Mouse (Mus musculus) frontal cortex, postnatal 10 days (tissue): ENCODE data around the gene Gas1.

Experiments used
- DNase-seq, 2 experiments: peaks; one replicate each; pipeline ENCODE4 v3.0.0; 2022; ENCODE audit warnings: low spot score in 2 of 2, mixed read lengths in 1 of 2

Gas1 gene

DNA sequence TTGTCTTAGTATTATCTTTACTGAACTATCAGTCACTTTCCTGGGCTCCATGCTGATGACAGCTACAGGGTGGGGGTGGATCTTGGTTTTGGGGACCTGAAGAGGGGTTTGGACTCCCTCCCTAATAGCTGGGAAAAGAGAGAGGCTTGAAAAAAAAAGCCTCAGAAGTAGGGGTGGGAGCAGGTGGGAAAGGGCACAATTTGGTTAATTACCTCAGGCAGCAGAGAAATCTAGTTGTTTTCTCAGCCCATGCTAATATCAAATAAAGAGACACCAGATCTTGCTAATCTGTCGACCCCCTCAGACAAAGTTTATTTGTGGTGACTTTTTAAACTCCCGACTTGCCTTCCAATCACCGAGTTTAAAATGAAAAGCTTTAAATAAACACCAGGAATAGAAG, 4.0 kb downstream of the Gas1 start:
- no peak for DNase-seq

DNA sequence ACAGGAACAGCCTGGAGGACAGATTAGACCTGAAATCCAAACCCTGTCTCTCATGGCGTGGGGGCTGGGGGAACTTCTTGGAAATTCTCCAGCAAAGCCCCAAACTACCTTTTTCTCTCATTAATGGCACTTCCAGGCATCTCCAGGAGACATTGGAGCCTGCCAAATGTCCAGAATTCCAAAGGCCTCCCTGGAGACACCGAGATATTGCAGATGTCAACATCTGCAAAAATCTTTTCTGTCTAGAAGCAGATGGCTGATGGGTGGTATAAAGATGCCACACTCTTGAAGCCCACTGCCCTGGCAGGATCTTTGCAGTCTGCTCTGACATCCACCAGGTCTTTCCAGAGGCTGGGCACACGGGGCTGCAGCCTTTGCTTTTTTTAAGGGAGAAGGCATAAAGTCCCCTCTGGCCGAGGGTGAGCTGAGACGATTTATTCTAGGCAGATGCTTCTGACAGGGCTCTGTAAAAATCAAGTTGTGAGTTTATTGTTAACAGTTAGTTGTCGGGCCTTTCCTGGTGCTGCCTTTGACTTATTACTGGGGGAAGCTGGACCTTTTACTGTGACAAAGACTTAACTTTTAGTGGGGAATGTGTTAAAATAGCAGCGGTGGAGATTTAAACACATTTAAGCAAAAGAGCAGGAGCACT, 4.7 kb downstream of the Gas1 start:
- DNase-seq: no peak

DNA sequence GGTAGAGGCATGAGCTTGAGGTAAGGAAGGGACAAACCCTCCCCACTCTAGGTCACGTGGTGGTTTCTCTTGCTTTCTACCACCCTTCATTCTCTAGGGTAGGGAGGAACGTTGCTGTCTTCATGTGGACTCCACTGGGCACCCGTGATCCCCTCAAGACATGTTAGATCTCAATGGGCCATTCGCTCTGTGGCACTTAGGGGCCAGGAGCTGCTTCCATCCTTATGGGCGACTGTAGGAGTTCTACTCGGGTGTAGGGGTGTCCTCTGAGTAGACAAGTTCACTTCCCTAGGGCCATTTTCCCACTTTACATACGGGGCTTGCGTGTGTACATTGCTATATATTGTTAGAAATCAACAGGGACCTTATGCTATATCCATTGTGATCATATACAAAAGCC, 5.4 kb downstream of the Gas1 start:
- no peak for DNase-seq

DNA sequence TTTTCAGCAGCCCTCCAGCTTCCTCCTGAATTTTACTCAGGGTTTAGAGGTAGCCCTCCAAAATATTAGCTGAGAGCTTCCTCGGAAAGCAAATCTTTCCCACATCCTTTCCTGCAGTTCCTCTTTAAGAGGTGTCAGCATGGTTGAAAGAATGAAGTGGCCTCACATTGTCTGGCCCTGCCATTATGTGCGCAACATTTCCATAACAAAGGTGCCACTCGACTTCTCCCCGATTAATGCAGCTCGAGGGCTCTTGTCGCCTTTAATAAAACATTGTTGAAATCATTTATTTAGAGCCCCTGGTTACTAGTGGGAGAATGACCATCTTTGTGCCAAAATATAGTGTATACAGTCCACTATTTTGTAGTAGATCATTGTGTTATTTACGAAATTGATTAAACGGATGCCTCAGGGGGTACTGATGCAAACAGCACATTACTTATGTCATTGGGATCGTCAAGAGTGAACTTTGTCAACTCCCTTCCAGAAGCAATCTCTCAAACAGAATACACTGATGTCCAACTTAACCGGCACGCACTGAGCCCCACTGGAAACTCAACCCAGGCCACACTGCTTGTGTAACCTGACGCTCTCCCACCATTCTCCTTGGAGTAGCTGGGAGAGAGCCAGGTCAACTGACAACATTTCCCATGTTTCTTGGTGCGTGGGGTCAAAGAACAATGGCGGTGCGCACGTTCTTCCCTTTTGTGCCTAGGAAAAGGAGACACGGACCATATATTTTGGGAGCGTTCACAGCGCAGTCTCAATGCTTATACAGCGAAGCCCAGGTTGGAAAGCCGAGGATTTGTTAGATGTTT, 6.1 kb downstream of the Gas1 start:
- DNase-seq: no peak

DNA sequence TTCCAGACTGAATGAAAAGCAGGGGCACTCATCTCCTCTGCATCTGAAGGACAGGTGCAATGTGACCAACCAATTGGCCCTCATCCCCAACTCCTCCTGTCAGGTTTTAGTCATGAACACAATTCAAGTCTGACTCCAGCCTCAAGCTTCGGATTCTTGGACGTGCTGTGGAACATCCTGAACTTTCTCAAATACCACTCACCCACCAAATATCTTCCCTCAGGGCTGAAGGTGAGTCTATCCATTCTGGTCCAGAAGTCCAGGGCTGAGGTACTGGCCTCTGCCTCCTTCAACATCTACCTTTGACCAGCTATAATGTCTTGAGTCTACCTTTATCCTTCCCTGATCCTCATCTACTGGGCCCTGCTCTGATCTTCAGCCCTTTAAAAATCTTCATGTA, 8.1 kb downstream of the Gas1 start:
- DNase-seq: no peak

DNA sequence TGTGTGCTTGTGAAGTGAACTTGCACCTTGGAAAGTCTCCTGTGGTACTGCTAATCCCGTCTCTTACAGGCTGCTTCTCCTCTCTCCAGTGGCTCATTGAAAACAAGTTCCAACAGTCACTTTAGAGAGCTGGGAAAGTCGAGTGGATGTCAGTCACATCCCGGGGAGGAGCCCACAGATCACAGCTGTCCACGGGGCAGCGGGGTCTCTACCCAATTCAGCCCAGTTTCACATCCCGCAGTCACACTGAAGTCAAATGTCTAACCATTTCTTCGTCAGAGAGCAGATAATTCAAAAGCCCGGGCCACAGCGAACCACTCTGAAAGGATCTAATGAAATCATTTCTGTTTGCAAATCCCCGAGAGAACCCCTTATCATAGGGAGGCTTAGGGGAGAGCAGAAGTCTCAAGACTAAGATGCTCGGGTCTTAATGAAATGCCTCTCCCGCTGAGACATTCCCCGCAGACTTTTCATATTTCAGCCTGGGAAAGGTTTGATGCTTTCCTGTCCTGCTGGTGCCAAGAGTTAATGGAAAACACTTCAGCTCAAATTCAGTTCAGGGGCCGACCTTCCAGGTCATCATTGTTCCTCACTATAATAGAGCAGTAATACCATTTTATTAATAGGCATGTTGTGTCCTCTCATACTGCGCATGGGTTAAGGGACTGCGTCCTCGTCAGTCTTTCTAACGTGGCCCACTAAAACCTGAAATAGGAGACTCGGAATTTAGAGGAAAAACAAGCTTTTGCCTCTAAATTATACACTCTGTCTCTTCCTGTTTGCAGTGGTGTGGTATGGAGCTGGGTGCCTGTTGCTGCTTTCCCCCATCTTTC, 20.7 kb downstream of the Gas1 start:
- DNase-seq: no peak

DNA sequence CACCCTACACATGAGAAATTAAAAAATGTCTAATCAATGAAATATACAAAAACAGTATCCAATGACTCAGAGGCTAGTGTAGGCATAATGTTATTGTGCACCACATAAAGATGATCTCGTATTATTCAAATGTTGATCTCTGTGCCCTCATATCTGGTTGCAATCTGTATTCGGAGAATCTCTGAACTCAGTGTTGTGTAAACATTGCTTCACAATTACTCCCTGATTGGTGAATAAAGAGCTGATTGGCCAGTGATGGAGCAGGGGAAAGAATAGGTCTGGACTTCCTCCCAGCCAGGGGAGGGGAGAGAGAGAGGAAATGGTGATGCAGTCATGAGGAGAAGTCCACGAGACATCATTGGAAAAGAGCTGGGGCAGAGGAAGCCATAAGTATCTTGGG, 23.0 kb downstream of the Gas1 start:
- no peak for DNase-seq

DNA sequence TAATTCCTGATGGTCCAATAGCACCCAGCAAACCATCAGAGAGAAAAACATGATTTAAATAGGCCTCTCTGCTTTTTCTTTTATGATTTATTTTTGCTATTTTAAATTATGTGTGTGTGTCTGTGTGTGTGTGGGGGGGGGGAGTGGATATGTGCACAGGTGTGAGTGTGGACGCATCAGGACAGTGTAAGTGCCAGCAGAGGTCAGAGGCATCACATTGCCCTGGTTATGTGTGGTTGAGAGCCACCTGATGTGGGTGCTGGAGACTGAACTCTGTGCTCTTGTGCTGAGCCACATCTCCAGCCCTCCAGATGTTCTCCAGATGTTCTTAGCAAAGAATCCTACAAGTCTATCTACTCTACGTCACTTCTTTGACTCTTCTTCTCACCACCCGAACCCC, 28.9 kb downstream of the Gas1 start:
- no peak for DNase-seq

DNA sequence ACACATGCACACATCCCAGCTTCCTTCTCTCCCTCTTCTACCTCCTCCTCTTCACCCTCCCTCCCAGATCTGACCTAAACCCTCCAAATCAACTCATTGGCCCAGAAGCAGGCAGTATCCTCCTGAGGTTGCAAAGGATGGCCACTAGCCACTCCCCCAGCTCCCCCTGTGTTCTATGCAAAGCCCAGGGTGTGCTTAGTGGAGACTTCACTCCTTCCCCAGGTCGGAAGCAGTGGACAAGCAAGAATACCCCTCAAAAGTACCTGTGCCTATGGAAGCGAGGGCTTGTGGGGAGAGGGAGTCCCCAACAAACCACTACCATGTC, 29.3 kb downstream of the Gas1 start:
- no peak for DNase-seq

DNA sequence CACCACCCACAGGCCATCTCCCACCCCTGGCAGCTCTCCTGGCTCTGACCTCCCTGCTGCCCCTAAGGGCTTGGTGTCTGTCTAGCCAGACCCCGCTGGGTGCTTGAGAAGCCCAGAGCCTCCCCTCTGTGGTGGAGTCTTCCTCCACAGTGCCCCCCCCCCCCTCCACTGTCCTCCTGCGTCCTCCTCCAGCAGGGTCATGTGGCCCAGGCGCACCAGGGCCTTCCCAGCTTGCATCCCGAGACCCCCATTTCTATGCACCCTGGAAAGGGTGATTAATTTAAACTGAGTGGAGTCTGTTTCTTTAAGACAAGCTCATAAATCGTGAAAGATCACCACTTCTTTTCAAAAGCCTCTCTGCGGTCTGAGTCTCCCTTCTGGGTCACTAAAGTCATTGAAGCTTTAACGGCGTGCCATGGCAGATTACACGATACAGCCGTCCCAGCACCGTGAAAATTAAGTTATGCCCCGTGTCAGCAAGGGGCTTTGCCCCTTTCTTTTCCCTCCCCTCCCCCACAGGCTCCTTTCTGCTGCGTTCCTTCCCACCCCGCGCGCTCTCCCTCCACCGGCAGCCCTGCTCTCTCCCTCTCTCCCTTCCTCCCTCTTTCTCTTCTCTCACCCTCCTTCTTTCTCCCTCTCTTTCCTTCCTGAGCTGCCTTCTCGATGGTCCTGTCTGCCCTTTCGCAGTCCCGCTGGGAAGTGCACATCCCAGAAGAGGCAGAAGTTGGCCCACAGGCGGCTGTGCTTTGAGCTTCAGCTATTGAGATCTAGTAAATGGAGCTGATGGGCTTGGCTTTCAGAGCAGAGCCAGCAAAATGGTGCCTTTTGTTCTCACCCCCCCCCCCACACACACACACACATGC, 29.9 kb downstream of the Gas1 start:
- DNase-seq: no peak

DNA sequence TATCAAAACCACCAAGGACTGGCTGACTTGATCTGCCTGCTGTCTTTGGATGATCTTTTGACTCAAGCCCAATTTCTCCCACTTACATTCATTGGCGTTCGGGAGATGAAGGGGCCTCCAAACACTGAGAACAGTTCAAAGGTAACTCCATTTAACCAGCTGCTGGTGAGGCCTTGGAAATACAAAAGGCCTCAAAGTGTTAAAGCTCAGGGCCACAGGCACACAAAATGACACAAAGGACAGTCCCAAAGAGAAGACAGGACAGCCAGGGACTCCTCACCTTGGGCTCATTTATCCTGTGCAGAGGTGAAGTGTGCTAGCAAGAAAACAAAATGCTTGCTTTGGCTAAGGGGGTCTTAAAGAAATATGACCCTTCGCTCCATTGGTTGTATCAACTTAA, 30.9 kb downstream of the Gas1 start:
- no peak for DNase-seq

DNA sequence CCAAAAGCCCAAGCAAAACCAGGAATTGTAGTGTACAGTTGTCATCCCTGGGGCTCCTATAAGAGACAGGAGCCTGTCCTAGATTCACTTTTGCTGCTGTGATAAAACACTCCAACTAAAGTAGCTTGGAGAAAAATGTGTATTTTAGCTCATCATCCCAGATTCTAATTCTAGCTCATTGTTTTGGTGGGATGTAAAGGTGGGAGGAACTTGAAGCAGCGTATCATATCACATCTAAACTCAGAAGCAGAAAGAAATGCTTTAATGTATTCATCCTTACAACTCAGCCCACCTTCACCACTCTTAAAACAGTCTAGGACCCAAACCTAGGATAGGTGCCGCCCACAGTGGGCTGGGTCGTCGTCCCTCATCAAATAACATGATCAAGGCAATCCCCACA, 40.2 kb downstream of the Gas1 start:
- no peak for DNase-seq

DNA sequence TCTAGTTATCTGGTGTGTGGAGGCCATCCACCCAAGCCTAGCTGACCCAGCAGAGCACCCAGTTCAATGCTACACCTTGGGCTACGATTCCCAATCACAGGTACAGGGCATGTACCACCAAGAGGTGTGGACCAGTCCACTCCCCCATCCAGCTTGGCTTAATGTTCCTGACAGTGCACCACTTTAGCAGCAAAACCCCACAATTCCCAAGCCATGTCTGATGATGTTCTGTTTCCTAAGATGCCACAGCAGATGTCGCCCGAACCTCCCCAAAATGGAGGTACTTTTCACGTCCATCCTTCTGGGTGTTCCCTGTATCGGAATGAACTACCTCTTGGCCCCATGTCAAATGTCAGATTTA, 42.7 kb downstream of the Gas1 start:
- DNase-seq: no peak

DNA sequence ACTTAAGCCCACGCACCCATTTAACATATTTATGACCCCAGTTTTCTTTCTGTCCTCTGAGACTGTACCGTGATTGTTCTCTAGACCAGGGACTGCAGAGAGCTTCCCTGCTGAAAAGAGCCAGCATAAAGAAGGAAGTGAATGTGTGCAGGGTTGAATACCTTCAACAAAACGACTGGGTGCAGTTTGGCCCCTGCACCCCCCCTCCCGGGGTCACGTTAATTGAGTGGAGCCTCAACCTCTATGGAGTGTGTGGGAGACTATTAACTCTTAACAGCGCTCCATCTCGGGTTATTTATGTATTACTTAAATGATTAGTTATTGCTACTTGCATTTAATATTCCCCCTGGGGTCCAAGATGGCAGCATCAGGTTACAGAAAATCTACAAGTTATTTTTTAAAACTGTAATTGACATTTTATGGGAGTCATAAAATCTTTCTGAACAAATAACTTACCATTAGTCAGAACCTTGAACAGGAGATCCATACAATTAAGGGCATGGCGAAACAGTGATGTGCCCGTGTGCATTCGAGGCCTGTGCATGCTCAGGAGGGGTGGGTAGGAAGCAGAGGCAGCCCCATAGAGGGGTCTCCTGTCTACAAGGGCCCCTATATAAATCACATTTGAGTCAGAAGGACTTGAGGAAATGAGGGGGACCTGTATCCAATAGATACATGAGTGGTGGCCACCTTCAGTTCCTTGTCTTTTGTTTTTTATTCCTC, 43.3 kb downstream of the Gas1 start:
- no peak for DNase-seq

DNA sequence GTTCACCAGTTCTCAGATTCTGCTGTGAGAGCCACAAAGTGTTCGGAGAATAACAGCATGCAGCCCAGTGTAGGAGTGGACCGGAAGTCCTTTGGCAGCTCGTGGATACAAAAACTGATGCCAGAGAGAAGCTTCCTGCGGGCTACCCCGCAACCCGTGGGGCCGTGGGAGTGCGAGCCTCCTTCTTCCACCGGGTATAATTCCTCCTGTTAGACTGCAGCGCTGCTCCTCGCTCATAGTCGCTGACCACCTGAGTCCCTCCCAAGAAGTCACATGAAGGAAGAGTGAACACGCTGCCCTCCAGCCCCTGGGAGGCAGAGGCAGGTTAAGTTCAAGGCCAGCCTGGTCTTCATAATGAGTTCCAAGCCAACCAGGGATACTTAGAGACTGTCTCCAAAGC, 45.4 kb downstream of the Gas1 start:
- DNase-seq: no peak

DNA sequence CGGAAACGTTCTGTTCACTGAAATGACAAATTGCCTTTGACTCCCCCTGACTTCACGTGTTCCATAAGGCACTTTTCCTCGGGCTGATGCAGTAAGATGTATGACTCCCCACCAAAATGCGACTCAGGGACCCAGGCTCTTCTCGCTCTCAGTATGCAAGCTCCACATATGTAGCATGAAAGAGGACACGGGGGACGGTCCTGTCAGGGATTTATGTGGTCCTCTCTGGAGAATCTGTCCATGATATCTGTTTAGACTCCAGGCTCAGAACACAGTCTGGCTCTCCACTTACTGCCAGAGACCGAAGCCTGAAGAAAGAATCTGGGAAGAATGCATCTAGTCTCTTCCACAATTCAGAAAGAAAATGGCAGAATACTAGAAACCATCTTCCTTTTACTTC, 47.6 kb downstream of the Gas1 start:
- no peak for DNase-seq

DNA sequence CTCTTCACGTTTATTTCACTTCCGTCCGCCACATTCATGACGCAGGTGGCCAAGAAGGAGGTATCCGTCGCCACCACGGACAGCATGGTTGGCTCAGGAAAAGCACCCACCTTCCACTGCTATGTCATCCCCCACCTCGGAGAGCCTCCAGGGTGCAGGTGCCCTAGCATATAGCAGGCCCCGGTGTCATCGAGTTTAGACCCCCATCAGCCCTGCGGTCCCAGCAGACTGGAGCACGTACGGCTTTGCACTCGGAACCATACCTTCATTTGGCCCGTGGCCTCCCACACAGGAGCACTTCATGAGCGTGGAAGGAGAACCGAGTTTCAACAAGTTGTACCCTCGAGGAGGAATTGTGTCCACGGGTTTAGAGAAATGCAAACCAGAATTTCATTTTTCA, 50.8 kb downstream of the Gas1 start:
- DNase-seq: no peak

DNA sequence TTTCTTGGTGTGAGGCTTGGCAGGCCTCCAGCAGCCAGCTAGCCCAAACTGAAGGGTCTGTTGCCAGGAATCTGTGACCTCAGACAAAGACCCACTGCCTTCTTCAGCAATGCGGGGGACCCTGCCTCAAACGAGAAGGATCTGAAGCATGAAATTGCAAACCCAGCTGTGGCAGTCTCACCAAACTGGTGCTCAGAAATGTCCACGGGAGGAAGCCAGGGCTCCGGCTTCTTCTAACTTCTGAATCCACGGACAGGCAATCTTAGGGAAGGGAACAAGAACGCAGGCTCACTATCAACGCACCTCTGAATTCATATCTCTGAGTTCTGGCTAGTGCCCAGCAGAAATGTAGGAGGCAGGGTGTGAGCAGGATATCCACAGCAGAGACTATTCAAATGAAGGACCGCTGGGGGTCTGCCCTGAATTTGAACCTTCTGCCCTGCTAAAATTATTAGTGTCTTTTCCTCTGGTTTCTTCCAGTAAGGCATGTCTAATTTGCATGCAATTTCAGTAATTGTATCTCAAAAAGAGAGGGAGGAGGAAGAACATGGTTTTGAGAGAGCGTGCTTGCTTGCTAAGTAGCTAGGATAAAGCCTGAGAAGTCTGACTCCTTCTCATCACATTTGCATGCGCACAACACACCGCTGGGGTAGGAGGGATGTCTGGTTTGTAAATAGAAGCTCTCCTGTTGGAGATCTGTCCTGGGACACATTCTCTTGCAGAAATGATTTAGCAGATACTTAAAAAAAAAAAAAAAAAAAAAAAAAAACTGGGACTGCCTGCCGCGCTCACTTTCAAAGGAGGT, 51.5 kb downstream of the Gas1 start:
- no peak for DNase-seq

DNA sequence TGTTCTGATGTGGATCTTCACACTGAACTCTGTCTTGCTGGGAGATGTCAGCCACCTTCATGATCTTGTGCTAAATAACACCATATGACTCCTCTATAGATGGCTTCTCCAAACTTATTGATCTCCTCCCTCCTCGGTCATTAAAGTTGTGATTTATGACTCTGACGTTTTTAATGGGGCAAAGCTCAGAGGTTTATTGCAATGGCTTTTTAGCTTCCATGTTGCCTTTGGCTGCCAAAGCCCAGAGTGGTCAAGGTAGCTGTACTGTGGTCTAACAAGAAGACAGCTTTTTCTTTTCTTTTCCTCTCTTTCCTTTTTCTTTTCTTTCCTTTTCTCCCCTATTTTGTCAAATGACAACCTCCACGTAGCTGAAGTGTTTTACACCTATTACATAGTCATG, 52.1 kb downstream of the Gas1 start:
- no peak for DNase-seq

DNA sequence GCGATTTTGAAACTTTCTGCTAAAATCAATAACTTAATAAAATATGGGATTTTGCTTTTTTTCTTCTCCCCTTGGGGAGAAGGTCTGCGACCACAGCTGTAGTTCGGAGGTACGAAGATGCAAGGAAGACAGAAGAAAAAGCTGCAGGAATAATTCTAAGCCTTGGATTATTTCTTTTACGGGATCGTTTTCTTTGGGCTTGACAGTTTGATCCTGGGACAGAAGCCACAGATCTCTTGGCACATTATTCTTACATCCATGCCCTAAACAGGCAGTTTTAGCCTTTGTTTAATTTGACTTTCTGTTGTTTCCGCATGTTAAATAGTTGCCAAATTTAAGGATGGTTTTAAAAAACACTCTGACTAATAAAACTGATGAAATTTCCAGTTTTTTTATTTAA, 52.7 kb downstream of the Gas1 start:
- no peak for DNase-seq
